Mouse (Mus musculus) liver, postnatal 0 days (tissue): ENCODE measurements around the gene Olfr691. TPM values are rescaled to one million over a fixed set of nuclear protein-coding genes. Genes with fewer than 3 reads are reported as not detected.

Experiments used
- ATAC-seq: fragments of 200-750 bp; cut with Nextera tagmentation; 2 replicates; pipeline ENCODE4 v1.8.0; 2017; ENCODE audit warnings: mild to moderate bottlenecking, moderate library complexity
- DNase-seq: peaks from one replicate; pipeline ENCODE4 v3.0.0-alpha.2; 2016
- H3K27ac ChIP-seq: fragments of 300-500 bp; sonication (generic); 2 replicates; pipeline ENCODE4 v1.5.1; 2014; ENCODE audit warnings: antibody characterized with exemption, moderate library complexity, mild to moderate bottlenecking, low read depth
- H3K27me3 ChIP-seq: fragments of 300-500 bp; sonication (generic); 2 replicates; pipeline ENCODE4 v1.6.1; 2014; ENCODE audit warnings: low read length, control low read depth, mixed read lengths; ENCODE audit not compliant: insufficient read depth
- H3K36me3 ChIP-seq: fragments of 300-500 bp; sonication (generic); replicated peaks from 2 replicates; pipeline ENCODE4 v1.6.1; 2014; ENCODE audit warnings: mild to moderate bottlenecking, control low read depth, low read length, moderate library complexity, mixed read lengths; ENCODE audit not compliant: insufficient read depth
- H3K4me1 ChIP-seq: fragments of 300-500 bp; sonication (generic); 2 replicates; pipeline ENCODE4 v1.6.1; 2014; ENCODE audit warnings: antibody characterized with exemption, mild to moderate bottlenecking, control low read depth; ENCODE audit not compliant: insufficient read depth
- H3K4me2 ChIP-seq: fragments of 300-500 bp; sonication (generic); 2 replicates; pipeline ENCODE4 v1.6.1; 2014; ENCODE audit warnings: low read depth, mild to moderate bottlenecking, low read length, moderate library complexity, mixed read lengths
- H3K4me3 ChIP-seq: fragments of 300-500 bp; sonication (generic); 2 replicates; pipeline ENCODE4 v1.5.1; 2014; ENCODE audit warnings: low read depth, low read length
- H3K9ac ChIP-seq: fragments of 300-500 bp; sonication (generic); replicated peaks from 2 replicates; pipeline ENCODE4 v1.6.1; 2014; ENCODE audit warnings: mild to moderate bottlenecking, moderate library complexity
- H3K9me3 ChIP-seq: fragments of 300-500 bp; sonication (generic); 2 replicates; pipeline ENCODE4 v1.6.1; 2016; ENCODE audit warnings: mild to moderate bottlenecking, control low read depth, low read length, mixed read lengths
- CTCF ChIP-seq: sonication (generic); IDR thresholded peaks from 2 replicates; pipeline ENCODE4 v1.5.1; 2016; ENCODE audit warnings: antibody characterized with exemption, low read depth
- EP300 ChIP-seq: IDR thresholded peaks from 2 replicates; pipeline ENCODE4 v1.6.1; 2016; ENCODE audit warnings: antibody characterized with exemption, low read depth, mild to moderate bottlenecking
- WGBS: fragments of 180-500 bp; shearing (Covaris S2); extraction: QIAGEN DNeasy Blood & Tissue Kit; methylation state at CpG from one replicate; pipeline ENCODE4 v1.1.7; 2014; ENCODE audit not compliant: insufficient replicate concordance; 5-methylcytosine and 5-hydroxymethylcytosine counted together
- polyA plus RNA-seq: library from polyadenylated mRNA; unstranded; fragments of >200 nt; fragmentation: Nextera tagmentation; extraction: Ambion mirVana; gene quantifications from 2 replicates; pipeline ENCODE4 v1.2.1, GENCODE M21; 2015

The Olfr691 gene
- polyA plus RNA-seq, 1 experiment from 2014 or later, result not detected

- no peak for TF ChIP-seq CTCF
- no peaks in the 10 kb centered on the region for H3K4me1 ChIP-seq
- H3K9ac ChIP-seq, result no peak overlapping the region
- DNase-seq (no peak), ATAC-seq (no peak)
- no peaks in the 10 kb centered on the region for H3K36me3 ChIP-seq
- no peaks in the 10 kb centered on the region for H3K9me3 ChIP-seq
- H3K4me3 ChIP-seq, result no peak overlapping the region
- H3K27me3 ChIP-seq, result no peaks in the 10 kb centered on the region
- 61% methylated on average over 2 of the region's 2 CpGs for WGBS
- no peak overlapping the region for H3K27ac ChIP-seq
- H3K4me2 ChIP-seq, result no peak overlapping the region
Observed at GRCm38 (mm10) chr7:105342752-105343151, 682 bp upstream of the Olfr691 start.

- Histone ChIP-seq H3K4me3 (no peak within 1 kb of the TSS), H3K4me2 (no peak within 1 kb of the TSS), H3K9ac (no peak within 1 kb of the TSS), H3K4me1 (no peaks in the 10 kb centered on the region), H3K9me3 (no peaks in the 10 kb centered on the region), H3K27me3 (no peaks in the 10 kb centered on the region), H3K36me3 (no peaks in the 10 kb centered on the region), H3K27ac (no peak within 1 kb of the TSS)
- ATAC-seq (no peak), DNase-seq (no peak)
- 63% methylated on average over 1 of the region's 1 CpGs for WGBS
- no peak for TF ChIP-seq EP300
- no peak for TF ChIP-seq CTCF
Observed at GRCm38 (mm10) chr7:105334004-105334403, 8.1 kb downstream of the Olfr691 start, which contains the start of gene Olfr690. TSS of gene Olfr690 (minus strand) at chr7:105334104.

GRCm38 (mm10) chr7:105325302-105325701 lies 16.8 kb downstream of the Olfr691 start:
- DNase-seq (no peak), ATAC-seq (no peak)
- TF ChIP-seq EP300, result no peak
- WGBS, result 67% methylated on average over 2 of the region's 2 CpGs
- Histone ChIP-seq H3K27ac (no peak overlapping the region), H3K27me3 (no peaks in the 10 kb centered on the region), H3K36me3 (no peaks in the 10 kb centered on the region), H3K9me3 (no peaks in the 10 kb centered on the region), H3K4me3 (no peak overlapping the region), H3K4me1 (no peaks in the 10 kb centered on the region), H3K4me2 (no peak overlapping the region), H3K9ac (no peak overlapping the region)

- ATAC-seq, result no peak
- 56% methylated on average over 1 of the region's 1 CpGs for WGBS
Observed at GRCm38 (mm10) chr7:105310865-105311264, 31.2 kb downstream of the Olfr691 start, which contains the start of gene Olfr689. TSS of gene Olfr689 (plus strand) at chr7:105311165.

GRCm38 (mm10) chr7:105290051-105290450 lies 52.0 kb downstream of the Olfr691 start:
- H3K4me2 ChIP-seq, result no peak overlapping the region
- H3K9ac ChIP-seq, result no peak overlapping the region
- no peaks in the 10 kb centered on the region for H3K36me3 ChIP-seq
- no peak overlapping the region for H3K4me3 ChIP-seq
- H3K27ac ChIP-seq, result no peak overlapping the region
- no peaks in the 10 kb centered on the region for H3K4me1 ChIP-seq
- H3K9me3 ChIP-seq, result no peaks in the 10 kb centered on the region
- no peak for DNase-seq
- H3K27me3 ChIP-seq, result no peaks in the 10 kb centered on the region
- no peak for ATAC-seq
- TF ChIP-seq EP300, result no peak
- TF ChIP-seq CTCF, result no peak

More at GRCm38 (mm10) chr7:105310865-105311264, 31.2 kb downstream of the Olfr691 start, which contains the start of gene Olfr689:
- no peak within 1 kb of the TSS for H3K4me3 ChIP-seq
- H3K9ac ChIP-seq, result no peak within 1 kb of the TSS
- H3K36me3 ChIP-seq, result no peaks in the 10 kb centered on the region
- no peak within 1 kb of the TSS for H3K27ac ChIP-seq
- no peaks in the 10 kb centered on the region for H3K27me3 ChIP-seq
- H3K4me2 ChIP-seq, result no peak within 1 kb of the TSS
- TF ChIP-seq EP300 (no peak), CTCF (no peak)
- DNase-seq, result no peak
- H3K9me3 ChIP-seq, result no peaks in the 10 kb centered on the region
- H3K4me1 ChIP-seq, result no peaks in the 10 kb centered on the region

GRCm38 (mm10) chr7:105287795-105288194 lies 54.3 kb downstream of the Olfr691 start, which contains the start of gene Olfr688:
TSS of gene Olfr688 (plus strand) at chr7:105288095.
- H3K27me3 ChIP-seq, result no peaks in the 10 kb centered on the region
- H3K36me3 ChIP-seq, result no peaks in the 10 kb centered on the region
- H3K9me3 ChIP-seq, result no peaks in the 10 kb centered on the region
- H3K4me2 ChIP-seq, result no peak within 1 kb of the TSS
- no peak within 1 kb of the TSS for H3K9ac ChIP-seq
- H3K4me1 ChIP-seq, result no peaks in the 10 kb centered on the region
- WGBS, result 67% methylated on average over 6 of the region's 6 CpGs
- TF ChIP-seq EP300, result no peak
- TF ChIP-seq CTCF, result no peak
- DNase-seq (no peak), ATAC-seq (no peak)
- H3K4me3 ChIP-seq, result no peak within 1 kb of the TSS
- H3K27ac ChIP-seq, result no peak within 1 kb of the TSS

Other genes with a start within 250 kb of the Olfr691 start
- gene Olfr680-ps1, start 249.5 kb downstream of the Olfr691 start, polyA plus RNA-seq, result not detected in 2 replicates
- not detected in 2 replicates for gene Olfr681, start 225.4 kb downstream of the Olfr691 start, polyA plus RNA-seq
- gene Olfr683, start 195.3 kb downstream of the Olfr691 start, polyA plus RNA-seq, result not detected in 2 replicates
- not detected in 2 replicates for gene Olfr684, start 178.6 kb downstream of the Olfr691 start, polyA plus RNA-seq
- gene Olfr685, start 156.3 kb downstream of the Olfr691 start, polyA plus RNA-seq, result not detected in 2 replicates
- gene Olfr686, start 134.8 kb downstream of the Olfr691 start, polyA plus RNA-seq, result not detected in 2 replicates
- gene Olfr688, start 54.2 kb downstream of the Olfr691 start, polyA plus RNA-seq, result not detected in 2 replicates
- not detected in 2 replicates for gene Olfr689, start 31.1 kb downstream of the Olfr691 start, polyA plus RNA-seq
- not detected in 2 replicates for gene Olfr690, start 8.2 kb downstream of the Olfr691 start, polyA plus RNA-seq
- not detected in 2 replicates for gene Olfr692, start 26.0 kb upstream of the Olfr691 start, polyA plus RNA-seq
- not detected in 2 replicates for gene Gm5901, start 32.8 kb upstream of the Olfr691 start, polyA plus RNA-seq
- 10.3 and 11.1 TPM in 2 replicates for gene Fam160a2, start 57.8 kb upstream of the Olfr691 start, polyA plus RNA-seq
- gene Cnga4, start 62.3 kb upstream of the Olfr691 start, polyA plus RNA-seq, result not detected in 2 replicates
- not detected in 2 replicates for gene Cckbr, start 83.5 kb upstream of the Olfr691 start, polyA plus RNA-seq
- 4.5 and 4.7 TPM in 2 replicates for gene Cavin3, start 140.0 kb upstream of the Olfr691 start, polyA plus RNA-seq
- 21.6 and 24.0 TPM in 2 replicates for gene Smpd1, start 212.1 kb upstream of the Olfr691 start, polyA plus RNA-seq
- 0.92 and 0.94 TPM in 2 replicates for gene Apbb1, start 239.4 kb upstream of the Olfr691 start, polyA plus RNA-seq